Mouse (Mus musculus) liver, embryonic 13.5 days (tissue): ENCODE measurements around the gene Defb6. TPM values are rescaled to one million over a fixed set of nuclear protein-coding genes. Genes with fewer than 3 reads are reported as not detected.

Source experiments
- ATAC-seq: fragments of 200-750 bp; cut with Nextera tagmentation; 2 replicates; pipeline ENCODE4 v1.8.0; 2017; ENCODE audit warnings: low read depth, mild to moderate bottlenecking, moderate number of reproducible peaks, moderate library complexity
- DNase-seq: peaks from one replicate; pipeline ENCODE4 v3.0.0; 2022
- H3K27ac ChIP-seq: fragments of 300-500 bp; sonication (generic); 2 replicates; pipeline ENCODE4 v1.5.1; 2015; ENCODE audit warnings: moderate library complexity, mild to moderate bottlenecking, inconsistent platforms
- H3K27me3 ChIP-seq: fragments of 300-500 bp; sonication (generic); 2 replicates; pipeline ENCODE4 v1.6.1; 2015; ENCODE audit warnings: mild to moderate bottlenecking, inconsistent platforms
- H3K36me3 ChIP-seq: fragments of 300-500 bp; sonication (generic); 2 replicates; pipeline ENCODE4 v1.6.1; 2015; ENCODE audit warnings: mild to moderate bottlenecking, inconsistent platforms
- H3K4me1 ChIP-seq: fragments of 300-500 bp; sonication (generic); replicated peaks from 2 replicates; pipeline ENCODE4 v1.6.1; 2015; ENCODE audit warnings: inconsistent platforms
- H3K4me2 ChIP-seq: fragments of 300-500 bp; sonication (generic); 2 replicates; pipeline ENCODE4 v1.6.1; 2015; ENCODE audit warnings: inconsistent platforms, mild to moderate bottlenecking, moderate library complexity
- H3K4me3 ChIP-seq: fragments of 300-500 bp; sonication (generic); replicated peaks from 2 replicates; pipeline ENCODE4 v1.5.1; 2015; ENCODE audit warnings: mild to moderate bottlenecking, inconsistent platforms
- H3K9ac ChIP-seq: fragments of 300-500 bp; sonication (generic); 2 replicates; pipeline ENCODE4 v1.6.1; 2015; ENCODE audit warnings: mild to moderate bottlenecking, inconsistent platforms
- H3K9me3 ChIP-seq: fragments of 300-500 bp; sonication (generic); replicated peaks from 2 replicates; pipeline ENCODE4 v1.6.1; 2016; ENCODE audit warnings: inconsistent platforms
- WGBS: fragments of 180-500 bp; shearing (Covaris S2); methylation state at CpG from one replicate; pipeline ENCODE4 v1.1.7; 2015; ENCODE audit not compliant: insufficient replicate concordance; 5-methylcytosine and 5-hydroxymethylcytosine counted together
- polyA plus RNA-seq: library from polyadenylated mRNA; unstranded; fragments of >200 nt; fragmentation: Nextera tagmentation; extraction: Ambion mirVana; gene quantifications from 2 replicates; pipeline ENCODE4 v1.2.1, GENCODE M21; 2015

Defb6 gene
- not detected in 2 replicates for polyA plus RNA-seq

DNA sequence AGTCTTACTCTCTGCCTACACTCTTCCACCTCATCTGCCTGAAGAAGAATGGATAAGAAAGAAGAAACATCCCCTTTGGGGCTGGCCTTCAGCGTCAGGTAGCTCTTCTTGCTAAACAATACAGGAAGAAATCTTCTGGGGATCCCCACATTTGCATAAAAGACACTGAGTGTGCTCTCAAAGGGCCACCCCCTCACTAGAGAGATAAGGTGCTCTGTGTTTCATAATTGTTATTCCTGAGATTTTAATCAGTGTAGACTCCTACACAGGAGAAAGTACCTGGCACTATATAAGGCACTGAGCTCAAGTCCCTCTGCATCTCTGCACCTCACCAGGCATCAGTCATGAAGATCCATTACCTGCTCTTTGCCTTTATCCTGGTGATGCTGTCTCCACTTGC is at the start of gene Defb6:
Gene Defb6, plus strand, starts transcription at position 318 of the 400 bp plus-strand sequence.
- Histone ChIP-seq H3K4me2 (no peak within 1 kb of the TSS), H3K4me1 (no peaks in the 10 kb centered on the region), H3K9me3 (no peaks in the 10 kb centered on the region), H3K4me3 (no peak within 1 kb of the TSS), H3K27me3 (no peaks in the 10 kb centered on the region), H3K27ac (no peak within 1 kb of the TSS), H3K36me3 (no peaks in the 10 kb centered on the region), H3K9ac (no peak within 1 kb of the TSS)
- no peak for ATAC-seq
- WGBS = 53% methylated on average over 1 of the region's 1 CpGs
- no peak for DNase-seq

- ATAC-seq (no peak), DNase-seq (no peak)
- WGBS = 54% methylated on average over 1 of the region's 1 CpGs
- Histone ChIP-seq H3K4me1 (no peaks in the 10 kb centered on the region), H3K4me3 (no peak overlapping the region), H3K27ac (no peak overlapping the region), H3K9ac (no peak overlapping the region), H3K36me3 (no peaks in the 10 kb centered on the region), H3K4me2 (no peak overlapping the region), H3K27me3 (no peaks in the 10 kb centered on the region), H3K9me3 (no peaks in the 10 kb centered on the region)
Measured at GRCm38 (mm10) chr8:19238101-19238500, 12.8 kb downstream of the Defb6 start.

DNA sequence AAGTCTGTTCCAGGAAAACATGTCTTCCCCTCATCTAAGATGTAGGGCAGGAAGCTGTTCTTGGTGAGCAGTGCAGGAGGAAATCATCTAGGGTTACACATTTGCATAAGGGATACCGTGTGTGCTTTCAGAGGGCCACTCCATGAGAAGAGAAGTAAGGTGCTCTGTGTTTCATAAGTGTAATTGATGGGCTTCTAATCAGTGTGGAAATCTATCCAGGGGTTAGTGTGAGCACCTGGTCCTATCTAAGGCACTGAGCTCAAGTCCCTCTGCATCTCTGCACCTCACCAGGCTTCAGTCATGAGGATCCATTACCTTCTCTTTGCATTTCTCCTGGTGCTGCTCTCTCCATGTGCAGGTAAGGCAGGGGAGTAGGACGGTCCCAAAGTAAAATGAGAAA is 14.3 kb downstream of the Defb6 start, which contains the start of gene Defb46:
Gene Defb46, plus strand, starts transcription at position 301 of the 400 bp plus-strand sequence.
- H3K27ac ChIP-seq = no peak within 1 kb of the TSS
- H3K27me3 ChIP-seq = no peaks in the 10 kb centered on the region
- no peak within 1 kb of the TSS for H3K4me3 ChIP-seq
- H3K9ac ChIP-seq = no peak within 1 kb of the TSS
- WGBS = 59% methylated on average over 2 of the region's 2 CpGs
- H3K36me3 ChIP-seq = no peaks in the 10 kb centered on the region
- H3K4me1 ChIP-seq = no peaks in the 10 kb centered on the region
- no peaks in the 10 kb centered on the region for H3K9me3 ChIP-seq
- H3K4me2 ChIP-seq = no peak within 1 kb of the TSS
- DNase-seq = no peak
- no peak for ATAC-seq

- 71% methylated on average over 5 of the region's 5 CpGs for WGBS
- Histone ChIP-seq H3K36me3 (no peaks in the 10 kb centered on the region), H3K4me3 (no peak within 1 kb of the TSS), H3K27ac (no peak within 1 kb of the TSS), H3K9ac (no peak within 1 kb of the TSS), H3K27me3 (no peaks in the 10 kb centered on the region), H3K4me2 (no peak within 1 kb of the TSS), H3K4me1 (no peaks in the 10 kb centered on the region), H3K9me3 (no peaks in the 10 kb centered on the region)
- no peak for ATAC-seq
- no peak for DNase-seq
Measured at GRCm38 (mm10) chr8:19247280-19247679, 22.0 kb downstream of the Defb6 start, which contains the start of gene Defb5. TSS of gene Defb5 (plus strand) at chr8:19247580.

DNA sequence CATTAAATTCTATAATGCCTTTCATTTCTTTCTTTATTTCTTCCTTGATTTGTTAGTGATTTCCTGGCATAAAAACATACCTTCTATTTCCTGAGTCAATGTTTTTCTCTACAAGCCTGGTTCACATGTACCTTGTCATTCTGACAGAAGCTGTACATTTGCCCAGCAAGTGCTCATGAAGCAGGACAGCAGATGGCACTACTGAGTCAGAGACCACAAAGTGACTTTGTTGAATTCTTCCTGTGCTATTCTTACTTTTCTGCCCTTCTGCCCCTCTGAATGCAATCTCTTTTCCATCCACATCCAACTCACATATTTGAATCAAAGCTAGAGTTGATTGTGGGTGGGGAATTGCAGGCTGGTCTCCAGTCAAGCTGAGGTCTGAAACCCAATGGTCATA is 32.9 kb downstream of the Defb6 start:
- no peaks in the 10 kb centered on the region for H3K4me1 ChIP-seq
- no peak overlapping the region for H3K9ac ChIP-seq
- peaks cover 3% of the 10 kb centered on the region; the same call in 1 of the 2 replicates for H3K9me3 ChIP-seq
- H3K4me2 ChIP-seq = no peak overlapping the region
- no peaks in the 10 kb centered on the region for H3K36me3 ChIP-seq
- H3K4me3 ChIP-seq = no peak overlapping the region
- no peak overlapping the region for H3K27ac ChIP-seq
- H3K27me3 ChIP-seq = no peaks in the 10 kb centered on the region
- DNase-seq (no peak), ATAC-seq (no peak)

DNA sequence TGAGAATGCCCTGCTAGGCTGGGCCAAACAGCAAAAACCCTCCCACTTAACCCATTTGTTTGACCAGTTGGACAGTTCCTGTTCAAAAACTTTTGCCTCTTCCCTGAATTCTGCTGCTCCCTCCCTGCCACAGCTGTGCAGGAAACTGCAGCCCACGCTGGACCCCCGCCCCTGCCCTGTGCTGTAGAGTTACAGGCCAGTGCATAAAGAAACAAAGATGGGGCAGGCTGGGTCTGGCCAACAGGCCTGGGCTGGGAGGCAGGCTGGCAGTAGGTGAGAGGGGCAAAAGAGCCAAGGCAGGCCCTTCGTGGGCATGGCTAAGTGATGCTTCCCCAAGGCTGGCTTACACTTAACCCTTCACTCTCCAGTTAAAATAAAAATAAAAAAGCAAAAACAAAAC is 34.4 kb downstream of the Defb6 start:
- Histone ChIP-seq H3K27ac (no peak overlapping the region), H3K9me3 (peaks cover 3% of the 10 kb centered on the region; the same call in 1 of the 2 replicates), H3K4me2 (no peak overlapping the region), H3K9ac (no peak overlapping the region), H3K36me3 (no peaks in the 10 kb centered on the region), H3K27me3 (no peaks in the 10 kb centered on the region), H3K4me1 (no peaks in the 10 kb centered on the region), H3K4me3 (no peak overlapping the region)
- ATAC-seq (no peak), DNase-seq (no peak)
- WGBS = 33% methylated on average over 3 of the region's 3 CpGs

Other genes with a start within 250 kb of the Defb6 start
- not detected in 2 replicates for gene Defb40, start 247.2 kb upstream of the Defb6 start, polyA plus RNA-seq
- not detected in 2 replicates for gene Defb37, start 234.4 kb upstream of the Defb6 start, polyA plus RNA-seq
- not detected in 2 replicates for gene Defb38, start 198.9 kb upstream of the Defb6 start, polyA plus RNA-seq
- not detected in 2 replicates for gene Defb39, start 160.7 kb upstream of the Defb6 start, polyA plus RNA-seq
- gene Defb12, start 110.6 kb upstream of the Defb6 start, polyA plus RNA-seq = not detected in 2 replicates
- not detected in 2 replicates for gene Defb34, start 101.7 kb upstream of the Defb6 start, polyA plus RNA-seq
- gene Gm45826, start 84.7 kb upstream of the Defb6 start, polyA plus RNA-seq = not detected in 2 replicates
- gene Defb14, start 31.1 kb upstream of the Defb6 start, polyA plus RNA-seq = not detected in 2 replicates
- gene Defb4, start 26.8 kb upstream of the Defb6 start, polyA plus RNA-seq = not detected in 2 replicates
- gene Defb46, start 14.4 kb downstream of the Defb6 start, polyA plus RNA-seq = not detected in 2 replicates
- gene Defb5, start 22.1 kb downstream of the Defb6 start, polyA plus RNA-seq = not detected in 2 replicates
- not detected in 2 replicates for gene Defb3, start 67.9 kb downstream of the Defb6 start, polyA plus RNA-seq
- gene Defb8, start 222.1 kb downstream of the Defb6 start, polyA plus RNA-seq = not detected in 2 replicates